Mouse (Mus musculus) forelimb bud, embryonic 11.5 days (tissue): ENCODE data around the gene Kdm6b.

ENCODE experiments used
- DNase-seq: peaks from one replicate; pipeline ENCODE4 v3.0.0-alpha.2; 2012; ENCODE audit warnings: low read depth, low spot score

Gene Kdm6b

DNA sequence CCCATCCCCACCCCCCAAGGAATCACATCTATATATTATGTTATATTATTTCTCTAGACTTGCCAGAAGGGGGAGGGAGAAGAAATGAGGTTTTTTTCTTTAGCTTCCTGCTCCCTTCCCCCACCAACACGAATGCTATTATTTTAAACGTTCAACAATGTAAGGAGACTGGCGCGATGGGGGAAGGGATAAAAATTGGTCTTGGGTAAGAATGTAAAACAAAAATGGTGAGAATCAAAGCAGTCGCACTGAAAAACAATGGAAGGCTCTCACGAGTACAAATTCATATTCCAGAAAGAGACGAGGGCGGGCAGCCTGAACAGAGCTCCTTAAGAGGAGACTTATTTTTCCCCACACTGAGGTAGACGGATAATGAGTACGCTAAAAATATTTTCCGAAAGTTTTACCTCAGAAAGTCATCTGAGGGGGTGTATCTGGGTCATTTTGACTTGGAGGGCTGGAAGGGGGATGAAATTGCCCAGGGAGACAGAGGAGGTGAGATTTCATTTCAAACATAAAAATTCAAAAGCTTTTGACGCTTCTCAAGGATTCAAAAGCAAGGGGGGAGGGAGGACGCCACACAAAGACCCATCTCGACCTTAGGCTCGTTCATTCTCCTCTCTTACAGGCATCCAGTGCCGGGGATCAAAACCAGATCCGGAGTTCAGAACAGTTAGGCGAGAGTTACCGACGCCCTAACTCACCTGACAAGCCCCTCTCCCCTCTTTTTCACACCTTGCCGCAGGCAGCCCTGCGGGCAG is 46.4 kb downstream of the Kdm6b start:
- DNase-seq, result no peak

DNA sequence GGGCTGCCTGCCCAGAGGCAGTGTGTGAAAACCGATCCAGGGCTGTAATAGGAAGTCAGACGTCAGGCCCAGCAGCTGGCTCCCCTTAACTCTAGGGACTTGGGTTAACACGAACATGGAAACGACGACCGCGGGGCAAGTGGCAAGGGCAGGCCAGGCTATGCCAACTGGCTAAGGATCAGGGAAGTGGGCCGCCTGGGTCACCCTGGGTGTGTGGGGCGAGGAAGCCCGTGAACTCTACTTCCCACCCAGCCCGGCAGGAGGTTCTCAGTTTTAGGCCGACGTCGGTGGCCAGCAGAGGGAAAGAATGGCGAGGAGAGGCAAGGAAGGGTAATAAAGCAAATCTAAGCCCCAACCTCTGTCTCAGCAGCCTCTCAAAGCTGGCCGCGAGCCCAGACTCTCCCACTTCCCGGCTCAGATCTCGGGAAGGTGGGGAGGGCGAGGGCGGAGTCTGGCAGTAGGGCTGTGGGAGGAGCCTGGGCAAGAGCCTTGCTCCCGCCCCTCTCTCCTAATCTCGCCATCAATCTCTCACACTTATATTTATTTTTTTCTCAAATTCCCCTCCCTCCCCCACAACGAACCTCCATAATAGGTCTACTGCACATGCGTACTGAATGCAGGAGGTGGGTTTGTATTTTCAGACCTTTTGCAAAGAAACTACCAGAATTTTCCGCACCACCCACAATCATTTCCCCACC is 47.2 kb downstream of the Kdm6b start:
- peak; percentile 94 for DNase-seq

DNA sequence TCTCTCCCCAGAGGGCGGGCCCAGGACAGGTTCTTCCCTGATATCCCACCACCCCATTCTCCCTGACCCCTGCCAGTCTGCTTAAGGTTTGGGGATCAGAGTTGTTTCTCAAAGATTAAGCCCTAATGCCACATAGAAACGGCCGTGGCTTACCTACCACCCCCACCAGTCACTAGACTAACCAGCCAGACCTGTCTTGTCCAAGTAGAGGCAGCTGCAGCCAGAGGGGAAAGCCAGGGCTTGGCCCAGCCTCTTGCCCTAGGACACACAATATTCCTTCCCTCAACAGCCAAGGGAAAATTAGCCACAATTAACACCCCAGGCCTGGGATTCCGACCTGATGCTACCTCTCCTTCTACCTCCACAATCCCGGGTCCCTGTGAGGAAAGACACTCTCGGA is 47.8 kb downstream of the Kdm6b start:
- DNase-seq, result no peak

DNA sequence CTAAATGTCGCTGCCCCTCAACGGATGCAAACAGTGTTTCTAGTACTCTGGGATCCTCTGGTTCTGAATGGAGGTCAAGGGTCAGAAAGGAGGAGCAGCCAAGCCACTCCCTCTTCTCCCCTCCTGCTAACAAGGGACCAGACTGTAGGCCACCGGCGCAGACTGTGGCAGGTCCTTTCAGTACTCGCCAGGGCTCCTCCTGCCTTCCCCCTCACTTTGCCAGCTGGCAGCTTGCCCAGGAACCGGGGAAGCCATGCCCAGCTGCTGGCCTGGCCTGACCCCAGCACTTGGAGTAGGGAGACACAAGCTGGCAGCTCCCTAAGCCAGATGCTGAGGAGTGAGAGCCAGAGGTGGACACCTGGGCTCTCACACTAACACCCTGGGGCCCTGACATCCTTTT is 48.6 kb downstream of the Kdm6b start:
- DNase-seq, result no peak

DNA sequence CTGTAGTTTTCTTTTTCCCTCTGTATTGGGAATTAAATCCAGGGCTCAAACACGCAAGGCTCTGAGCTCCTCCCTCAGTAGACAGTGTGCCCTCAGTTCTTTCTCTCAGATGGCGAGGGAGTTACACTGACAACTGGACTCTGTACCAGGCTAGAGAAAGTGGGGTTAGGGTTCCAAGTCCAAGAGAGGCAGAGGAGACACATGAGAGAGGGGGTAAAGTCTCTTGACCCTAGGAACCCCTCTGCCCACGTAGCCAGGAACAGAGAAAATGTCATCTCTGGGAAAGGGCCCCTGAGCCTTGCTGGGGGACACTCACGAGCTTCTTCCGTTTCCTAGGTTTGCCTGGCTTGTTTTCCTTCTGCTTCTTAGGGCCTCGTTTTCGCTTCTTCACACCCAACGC is 49.1 kb downstream of the Kdm6b start:
- DNase-seq, result no peak

DNA sequence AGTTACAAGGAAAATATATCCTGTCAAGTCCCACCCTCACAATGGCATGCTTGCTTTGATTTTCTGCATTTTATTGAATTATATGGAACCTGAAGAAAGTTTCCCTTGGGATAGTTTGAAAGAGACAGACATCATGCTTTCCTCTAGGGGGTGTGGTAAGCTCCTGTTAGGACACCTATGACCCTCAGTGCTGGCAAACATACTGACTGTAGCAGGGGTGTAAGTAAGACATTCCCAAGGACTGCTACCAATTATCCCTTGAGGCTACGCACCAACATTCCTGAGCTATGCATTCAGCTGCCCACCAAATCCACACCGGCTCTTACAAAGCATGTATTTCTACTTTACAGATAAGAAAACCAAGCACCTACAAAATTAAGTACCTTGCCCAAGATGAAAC is 51.0 kb downstream of the Kdm6b start:
- DNase-seq, result no peak

- no peak for DNase-seq
These were observed 51.5 kb downstream of the Kdm6b start for GRCm38 (mm10) chr11:69362021-69362420.

DNA sequence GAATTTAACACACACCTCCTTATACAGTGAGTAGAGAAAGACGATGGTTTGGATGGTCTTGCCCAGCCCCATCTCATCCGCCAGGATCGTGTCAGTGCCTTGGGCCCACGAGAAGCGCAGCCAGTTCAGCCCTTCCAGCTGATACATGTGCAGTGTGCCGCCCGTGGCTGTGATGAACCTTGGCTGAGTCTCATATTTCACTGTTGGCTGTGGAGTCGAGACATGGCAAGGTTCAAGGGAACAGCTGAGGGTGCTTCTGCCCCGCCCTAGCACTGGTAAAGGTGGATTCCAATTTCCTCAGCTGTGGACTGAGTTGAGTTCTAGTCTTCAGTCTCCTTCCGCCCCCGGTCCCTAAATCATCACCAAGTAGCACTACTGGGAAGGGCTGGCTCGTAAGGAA is 55.8 kb downstream of the Kdm6b start:
- no peak for DNase-seq

DNA sequence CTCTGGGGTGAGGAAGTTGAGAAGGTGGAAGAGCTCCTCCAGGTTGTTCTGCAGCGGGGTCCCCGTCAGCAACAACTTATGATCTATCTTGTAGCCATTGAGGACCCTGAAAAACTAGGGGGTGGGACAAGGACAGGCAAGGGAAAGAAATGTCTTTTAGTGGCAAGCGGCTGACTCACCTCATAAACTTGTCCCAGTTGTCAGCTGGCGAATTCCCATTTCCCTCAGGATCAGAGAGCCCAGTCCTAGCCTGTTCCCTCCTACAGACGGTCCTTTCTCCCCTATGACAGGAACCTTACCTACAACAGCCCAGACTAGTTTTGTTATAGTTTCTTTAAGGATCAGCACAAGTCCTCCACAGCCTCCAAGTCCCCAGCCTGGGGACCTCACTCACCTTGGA is 56.9 kb downstream of the Kdm6b start:
- DNase-seq, result no peak
